Mouse (Mus musculus) gonadal fat pad, adult 2 months (tissue): Measurements from ENCODE around the gene Gsdme. TPM values are rescaled to one million over a fixed set of nuclear protein-coding genes. Genes with fewer than 3 reads are reported as not detected.
A peak's percentile ranks its signal among the peaks of the same experiment; 100 is the strongest.

Experiments used
- DNase-seq: peaks from one replicate; pipeline ENCODE4 v3.0.0-alpha.2; 2012; ENCODE audit warnings: low read depth
- polyA plus RNA-seq: library from polyadenylated mRNA; depleted of rRNA; stranded (reverse); fragments of >200 nt; gene quantifications from 2 replicates; pipeline ENCODE4 v1.2.3, GENCODE M21; 2012; rRNA removed

The Gsdme gene
- polyA plus RNA-seq, 1 experiment, result 6.7 TPM

GRCm38 (mm10) chr6:50189376-50189775 is 74.3 kb downstream of the Gsdme start:
- DNase-seq, result no peak

- no peak for DNase-seq
Observed at GRCm38 (mm10) chr6:50187955-50188354, 75.7 kb downstream of the Gsdme start.

- no peak for DNase-seq
Observed at GRCm38 (mm10) chr6:50180189-50180588, 83.5 kb downstream of the Gsdme start.

GRCm38 (mm10) chr6:50175736-50176135 is 87.9 kb downstream of the Gsdme start:
- peak; percentile 85 for DNase-seq

- no peak for DNase-seq
Observed at GRCm38 (mm10) chr6:50169771-50170170, 93.9 kb downstream of the Gsdme start.

- DNase-seq, result no peak
Observed at GRCm38 (mm10) chr6:50168821-50169220, 94.8 kb downstream of the Gsdme start.

- no peak for DNase-seq
Observed at GRCm38 (mm10) chr6:50163013-50163412, 100.6 kb downstream of the Gsdme start.

- no peak for DNase-seq
Observed at GRCm38 (mm10) chr6:50159842-50160241, 103.8 kb downstream of the Gsdme start.

- peak; percentile 70 for DNase-seq
Observed at GRCm38 (mm10) chr6:50149378-50149777, 114.3 kb downstream of the Gsdme start.

GRCm38 (mm10) chr6:50146158-50146557 is 117.5 kb downstream of the Gsdme start:
- no peak for DNase-seq

GRCm38 (mm10) chr6:50139526-50139925 is 124.1 kb downstream of the Gsdme start:
- no peak for DNase-seq

Other genes starting within 250 kb of the Gsdme start
- 14.2 and 14.4 TPM in 2 replicates for gene Mpp6, start 153.6 kb downstream of the Gsdme start, polyA plus RNA-seq
- 1.5 and 2.0 TPM in 2 replicates for gene Osbpl3, start 192.3 kb upstream of the Gsdme start, polyA plus RNA-seq